Mouse (Mus musculus) spleen, adult 2 months (tissue): ENCODE measurements around the gene Parg.

Source experiments
- CTCF ChIP-seq: fragments of 200-500 bp; IDR thresholded peaks from 2 replicates; pipeline ENCODE4 v1.5.1; 2011; ENCODE audit warnings: mild to moderate bottlenecking, inconsistent platforms; ENCODE audit not compliant: insufficient read depth, insufficient read length, insufficient replicate concordance; ENCODE audit errors: extremely low read depth
- POLR2A ChIP-seq: fragments of 200-500 bp; IDR thresholded peaks from 2 replicates; pipeline ENCODE4 v1.6.1; 2011; ENCODE audit warnings: low read depth, low read length, inconsistent platforms

- TF ChIP-seq POLR2A = no peak
- TF ChIP-seq CTCF = no peak
Observed at GRCm38 (mm10) chr14:32152243-32152965, 49.3 kb upstream of the Parg start.
